10 mouse cellular contexts compared by ENCODE assay signal in genomic region chr7:67064627-67065305, GRCm38 (mm10).
DNase-seq lines count a peak whose midpoint lies in the region; ATAC-seq lines count a peak whose summit lies in the region.
"Had no signal": no experiment of that assay in that cellular context is flagged by ENCODE, and none has a peak within 500 bp of the region (broad histone marks: within the 10 kb centered on the region; RNA-seq: fewer than 3 reads in every experiment).

No protein-coding gene starts in this region.

- ATAC-seq in forebrain, embryonic 11.5 days (replicated peaks; ENCODE audit: low FRiP score) = no peak
- no peak for ATAC-seq in forebrain, embryonic 13.5 days
- no peak for ATAC-seq in forebrain, embryonic 16.5 days
- ATAC-seq in liver, embryonic 11.5 days (replicated peaks; ENCODE audit: low FRiP score) = no peak

- intact Hi-C loops in left cerebral cortex, postnatal 14 days (cut with DNase I) = loop anchor here (10.0 kb wide), 1 partner anchor 220 kb away; no protein-coding TSS in a partner anchor

- peak; percentile 21 for DNase-seq in forebrain, embryonic 11.5 days (ENCODE audit: low spot score)
- peak; percentile 88 for DNase-seq in brain, adult 2 months (ENCODE audit: low read depth, low spot score)
- peak; percentile 23 to 32 for DNase-seq in kidney, adult 8-10 months
- DNase-seq in left cerebral cortex, postnatal 14 days (ENCODE audit: low spot score in 2 of 2) = peak; percentile 68 to 74
- no peak for DNase-seq in embryo, embryonic 11 days
- DNase-seq in liver, embryonic 11.5 days (ENCODE audit: low spot score) = no peak
- DNase-seq: B cell, adult 2 months had no signal

- no peaks in the 10 kb centered on the region for H3K36me3 ChIP-seq in forebrain, embryonic 11.5 days (ENCODE audit: control insufficient read depth, insufficient read depth, low read length)
- no peaks in the 10 kb centered on the region for H3K36me3 ChIP-seq in forebrain, embryonic 13.5 days (ENCODE audit: poor library complexity, severe bottlenecking)
- H3K36me3 ChIP-seq in forebrain, embryonic 16.5 days (ENCODE audit: control insufficient read depth, insufficient read depth) = no peaks in the 10 kb centered on the region
- no peaks in the 10 kb centered on the region for H3K36me3 ChIP-seq in liver, embryonic 11.5 days (ENCODE audit: control insufficient read depth, insufficient read depth, low read length)
- H3K36me3 ChIP-seq: liver, embryonic 15.5 days had no signal

- H3K4me3 ChIP-seq in forebrain, embryonic 11.5 days (ENCODE audit: low read depth, low read length) = no peak overlapping the region
- no peak overlapping the region for H3K4me3 ChIP-seq in forebrain, embryonic 13.5 days
- no peak overlapping the region for H3K4me3 ChIP-seq in forebrain, embryonic 16.5 days (replicated peaks; ENCODE audit: low read length)
- H3K4me3 ChIP-seq in liver, embryonic 11.5 days (ENCODE audit: low read depth, low read length) = no peak overlapping the region
- H3K4me3 ChIP-seq: liver, embryonic 15.5 days had no signal

- H3K4me2 ChIP-seq in forebrain, embryonic 11.5 days (ENCODE audit: low read depth, low read length, severe bottlenecking) = no peak overlapping the region
- no peak overlapping the region for H3K4me2 ChIP-seq in forebrain, embryonic 13.5 days
- H3K4me2 ChIP-seq in forebrain, embryonic 16.5 days (ENCODE audit: low read length) = no peak overlapping the region
- no peak overlapping the region for H3K4me2 ChIP-seq in liver, embryonic 11.5 days
- H3K4me2 ChIP-seq: liver, embryonic 15.5 days had no signal

- no peak overlapping the region for H3K9ac ChIP-seq in forebrain, embryonic 11.5 days (ENCODE audit: low read length)
- H3K9ac ChIP-seq in forebrain, embryonic 13.5 days = no peak overlapping the region
- H3K9ac ChIP-seq in forebrain, embryonic 16.5 days (replicated peaks; ENCODE audit: low read depth, low read length) = no peak overlapping the region
- H3K9ac ChIP-seq in liver, embryonic 11.5 days (ENCODE audit: low read depth, low read length) = no peak overlapping the region
- H3K9ac ChIP-seq: liver, embryonic 15.5 days had no signal

- WGBS in forebrain, embryonic 11.5 days = 90% methylated on average over 10 of the region's 10 CpGs
- WGBS in forebrain, embryonic 13.5 days = 90% methylated on average over 10 of the region's 10 CpGs
- 84% methylated on average over 10 of the region's 10 CpGs for WGBS in forebrain, embryonic 16.5 days
- 79% methylated on average over 10 of the region's 10 CpGs for WGBS in liver, embryonic 11.5 days

- no peaks in the 10 kb centered on the region for H3K4me1 ChIP-seq in forebrain, embryonic 11.5 days (replicated peaks; ENCODE audit: control insufficient read depth, insufficient read depth, low read length)
- no peaks in the 10 kb centered on the region for H3K4me1 ChIP-seq in forebrain, embryonic 13.5 days
- no peaks in the 10 kb centered on the region for H3K4me1 ChIP-seq in forebrain, embryonic 16.5 days (replicated peaks; ENCODE audit: control insufficient read depth, insufficient read depth, low read length)
- no peaks in the 10 kb centered on the region for H3K4me1 ChIP-seq in liver, embryonic 11.5 days (replicated peaks; ENCODE audit: control insufficient read depth, insufficient read depth, low read length)
- H3K4me1 ChIP-seq: liver, embryonic 15.5 days had no signal

- H3K27me3 ChIP-seq in forebrain, embryonic 11.5 days (ENCODE audit: control insufficient read depth, insufficient read depth, low read length) = no peaks in the 10 kb centered on the region
- no peaks in the 10 kb centered on the region for H3K27me3 ChIP-seq in forebrain, embryonic 13.5 days
- H3K27me3 ChIP-seq in forebrain, embryonic 16.5 days (replicated peaks; ENCODE audit: control insufficient read depth, insufficient read depth, low read length) = no peaks in the 10 kb centered on the region
- H3K27me3 ChIP-seq in liver, embryonic 11.5 days (replicated peaks; ENCODE audit: control insufficient read depth, insufficient read depth, low read length) = no peaks in the 10 kb centered on the region
- H3K27me3 ChIP-seq: liver, embryonic 15.5 days had no signal

- H3K9me3 ChIP-seq in forebrain, embryonic 11.5 days (ENCODE audit: control insufficient read depth, low read length) = no peaks in the 10 kb centered on the region
- no peaks in the 10 kb centered on the region for H3K9me3 ChIP-seq in forebrain, embryonic 13.5 days (replicated peaks)
- H3K9me3 ChIP-seq in forebrain, embryonic 16.5 days (ENCODE audit: control insufficient read depth, low read length) = no peaks in the 10 kb centered on the region
- H3K9me3 ChIP-seq in liver, embryonic 11.5 days (ENCODE audit: control insufficient read depth, low read length) = no peaks in the 10 kb centered on the region
- H3K9me3 ChIP-seq: liver, embryonic 15.5 days had no signal

- no peak overlapping the region for H3K27ac ChIP-seq in forebrain, embryonic 11.5 days (ENCODE audit: low read depth, low read length)
- no peak overlapping the region for H3K27ac ChIP-seq in forebrain, embryonic 13.5 days
- H3K27ac ChIP-seq in forebrain, embryonic 16.5 days (ENCODE audit: low read length) = no peak overlapping the region
- no peak overlapping the region for H3K27ac ChIP-seq in liver, embryonic 11.5 days (ENCODE audit: low read depth, low read length)
- H3K27ac ChIP-seq: liver, embryonic 15.5 days had no signal

Comparison
In these comparisons a context has a peak if more than half of its experiments do, and no peak if none do; other contexts are left out.
1. DNase-seq: peak in forebrain, embryonic 11.5 days (single experiment), brain, adult 2 months (single experiment), kidney, adult 8-10 months (2 of 2) and left cerebral cortex, postnatal 14 days (2 of 2); none in embryo, embryonic 11 days (single experiment) and liver, embryonic 11.5 days (single experiment).